Mouse (Mus musculus) embryonic facial prominence, embryonic 12.5 days (tissue): Measurements from ENCODE around the gene Filip1l. TPM values are rescaled to one million over a fixed set of nuclear protein-coding genes. Genes with fewer than 3 reads are reported as not detected.

Experiments used
- ATAC-seq: fragments of 200-750 bp; cut with Nextera tagmentation; 2 replicates; pipeline ENCODE4 v1.8.0; 2017; ENCODE audit not compliant: insufficient number of reproducible peaks, insufficient read depth, low FRiP score, low TSS enrichment
- H3K27ac ChIP-seq: fragments of 300-500 bp; sonication (generic); 2 replicates; pipeline ENCODE4 v1.5.1; 2016; ENCODE audit warnings: mild to moderate bottlenecking
- H3K27me3 ChIP-seq: fragments of 300-500 bp; sonication (generic); 2 replicates; pipeline ENCODE4 v1.6.1; 2016; ENCODE audit warnings: mild to moderate bottlenecking, moderate library complexity
- H3K36me3 ChIP-seq: fragments of 300-500 bp; sonication (generic); 2 replicates; pipeline ENCODE4 v1.6.1; 2016; ENCODE audit warnings: mild to moderate bottlenecking
- H3K4me1 ChIP-seq: fragments of 300-500 bp; sonication (generic); 2 replicates; pipeline ENCODE4 v1.6.1; 2016
- H3K4me2 ChIP-seq: fragments of 300-500 bp; sonication (generic); replicated peaks from 2 replicates; pipeline ENCODE4 v1.6.1; 2016; ENCODE audit warnings: mild to moderate bottlenecking, moderate library complexity
- H3K4me3 ChIP-seq: fragments of 300-500 bp; sonication (generic); 2 replicates; pipeline ENCODE4 v1.5.1; 2016; ENCODE audit warnings: mild to moderate bottlenecking
- H3K9ac ChIP-seq: fragments of 300-500 bp; sonication (generic); 2 replicates; pipeline ENCODE4 v1.6.1; 2016; ENCODE audit warnings: mild to moderate bottlenecking, moderate library complexity
- H3K9me3 ChIP-seq: fragments of 300-500 bp; sonication (generic); 2 replicates; pipeline ENCODE4 v1.6.1; 2016; ENCODE audit warnings: mild to moderate bottlenecking, moderate library complexity
- WGBS: fragments of 180-500 bp; shearing (Covaris S2); methylation state at CpG from one replicate; pipeline ENCODE4 v1.1.7; 2016; 5-methylcytosine and 5-hydroxymethylcytosine counted together
- polyA plus RNA-seq: library from polyadenylated mRNA; unstranded; fragments of >200 nt; fragmentation: Nextera tagmentation; extraction: Ambion mirVana; gene quantifications from 2 replicates; pipeline ENCODE4 v1.2.1, GENCODE M21; 2016

The Filip1l gene
- 24.2 and 27.4 TPM in 2 replicates for polyA plus RNA-seq

DNA sequence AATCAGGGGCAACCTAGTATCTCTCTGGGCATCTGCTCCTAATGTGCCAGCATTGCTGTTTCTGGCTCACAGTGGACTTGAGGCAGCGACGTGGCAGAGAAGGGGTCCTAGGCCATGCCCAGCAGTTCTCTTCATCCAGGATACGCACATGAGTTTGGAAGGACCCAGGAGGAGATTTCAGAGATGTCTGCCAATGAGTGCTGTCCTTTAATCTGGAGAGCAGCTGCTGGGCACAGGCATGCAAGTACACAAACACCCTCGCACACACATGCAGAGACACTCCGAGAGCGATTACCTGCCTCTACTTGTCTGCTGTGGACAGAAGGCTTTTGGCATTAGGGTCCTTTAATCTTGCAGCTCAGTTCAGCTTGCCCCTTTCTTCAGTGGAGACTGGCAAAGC is at the start of gene Filip1l:
Gene Filip1l (plus strand): TSS at position 343 of the 400 bp plus-strand sequence.
- Histone ChIP-seq H3K9ac (no peak within 1 kb of the TSS), H3K27ac (no peak within 1 kb of the TSS; the same call in 1 of the 2 replicates), H3K4me1 (peaks cover 25% of the 10 kb centered on the region; the same call in 1 of the 2 replicates), H3K4me2 (no peak within 1 kb of the TSS), H3K4me3 (no peak within 1 kb of the TSS), H3K9me3 (no peaks in the 10 kb centered on the region), H3K36me3 (no peaks in the 10 kb centered on the region), H3K27me3 (no peaks in the 10 kb centered on the region)
- 71% methylated on average over 6 of the region's 6 CpGs for WGBS
- no peak for ATAC-seq

DNA sequence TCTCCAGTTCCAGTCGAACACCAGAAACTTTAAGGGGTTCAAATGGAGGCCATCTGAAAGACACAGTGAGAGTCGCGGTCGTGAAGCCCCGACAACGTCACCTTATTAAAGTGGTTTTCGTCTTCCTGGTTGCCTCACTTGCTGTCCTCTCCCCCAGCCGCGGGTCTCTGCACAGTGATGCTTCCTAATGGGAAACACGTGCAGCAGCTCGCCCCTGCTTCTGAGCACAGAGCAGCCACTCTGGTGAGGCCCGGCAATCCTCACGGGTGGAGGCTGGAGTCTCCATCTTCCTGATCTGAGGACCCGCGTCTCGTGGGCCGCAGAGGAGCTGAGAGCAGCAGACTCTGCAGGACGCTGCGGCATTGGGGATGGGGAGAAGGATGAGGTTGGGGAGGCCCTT is 49.2 kb upstream of the Filip1l start:
- Histone ChIP-seq H3K27me3 (no peaks in the 10 kb centered on the region), H3K4me1 (peaks cover 11% of the 10 kb centered on the region), H3K27ac (no peak overlapping the region), H3K4me3 (no peak overlapping the region), H3K9ac (peak overlapping the region; percentile 33), H3K36me3 (no peaks in the 10 kb centered on the region), H3K9me3 (no peaks in the 10 kb centered on the region), H3K4me2 (peak overlapping the region; percentile 44)
- WGBS: 17% methylated on average over 19 of the region's 19 CpGs
- ATAC-seq: peak; percentile 72; the same call in 1 of the 2 replicates

DNA sequence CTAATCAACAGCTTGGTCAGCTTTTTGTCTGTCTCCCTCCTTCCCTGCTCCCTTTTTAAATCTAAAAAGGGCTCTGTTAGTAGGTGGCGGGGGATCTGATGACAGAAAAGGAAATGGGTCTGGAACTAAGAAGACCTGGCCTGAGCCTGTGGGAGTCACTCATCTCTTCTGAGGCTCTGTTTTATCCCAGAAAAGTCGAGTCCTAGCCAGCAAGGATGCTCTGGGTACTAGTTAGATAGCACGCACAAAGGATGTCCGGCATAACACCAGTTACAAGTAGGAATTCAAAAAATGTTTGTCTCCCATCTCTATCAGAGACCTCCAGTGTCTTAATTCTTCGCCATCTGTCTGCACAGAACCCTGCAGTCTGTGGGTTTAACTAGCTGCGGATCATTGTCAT is 47.4 kb upstream of the Filip1l start:
- Histone ChIP-seq H3K4me3 (no peak overlapping the region), H3K4me2 (no peak overlapping the region), H3K4me1 (peaks cover 11% of the 10 kb centered on the region), H3K36me3 (no peaks in the 10 kb centered on the region), H3K27ac (no peak overlapping the region), H3K9ac (no peak overlapping the region), H3K27me3 (no peaks in the 10 kb centered on the region), H3K9me3 (no peaks in the 10 kb centered on the region)
- no peak for ATAC-seq
- 74% methylated on average over 6 of the region's 6 CpGs for WGBS

DNA sequence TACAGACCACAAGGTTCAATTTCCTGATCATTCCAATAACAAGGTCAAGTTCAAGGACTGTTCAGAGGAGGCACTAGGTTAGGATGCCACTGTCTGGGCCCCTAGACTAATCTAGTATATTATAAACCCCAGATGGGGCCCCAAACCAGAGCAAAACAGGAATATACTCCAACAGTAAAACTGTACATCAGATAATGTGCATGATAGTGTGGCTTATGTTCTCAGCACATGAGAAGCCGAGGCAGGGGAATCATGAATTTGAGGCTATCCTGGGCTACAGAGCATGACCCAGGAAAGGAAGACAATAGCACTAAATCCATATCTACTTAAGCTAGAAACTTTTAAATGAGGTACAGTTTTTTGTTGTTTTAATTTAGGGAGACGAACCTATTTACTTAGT is 40.8 kb upstream of the Filip1l start:
- no peaks in the 10 kb centered on the region for H3K9me3 ChIP-seq
- no peak overlapping the region for H3K4me2 ChIP-seq
- no peaks in the 10 kb centered on the region for H3K4me1 ChIP-seq
- ATAC-seq: no peak
- H3K27ac ChIP-seq: no peak overlapping the region
- H3K27me3 ChIP-seq: no peaks in the 10 kb centered on the region
- H3K36me3 ChIP-seq: no peaks in the 10 kb centered on the region
- WGBS: 83% methylated on average over 2 of the region's 2 CpGs
- H3K4me3 ChIP-seq: no peak overlapping the region
- H3K9ac ChIP-seq: no peak overlapping the region

GRCm38 (mm10) chr16:57313487-57313886 is 39.4 kb upstream of the Filip1l start:
- no peak overlapping the region for H3K27ac ChIP-seq
- H3K36me3 ChIP-seq: no peaks in the 10 kb centered on the region
- peaks cover 8% of the 10 kb centered on the region; the same call in 1 of the 2 replicates for H3K4me1 ChIP-seq
- ATAC-seq: no peak
- H3K4me3 ChIP-seq: no peak overlapping the region
- H3K4me2 ChIP-seq: no peak overlapping the region
- no peaks in the 10 kb centered on the region for H3K27me3 ChIP-seq
- WGBS: 87% methylated on average over 3 of the region's 3 CpGs
- no peaks in the 10 kb centered on the region for H3K9me3 ChIP-seq
- no peak overlapping the region for H3K9ac ChIP-seq

DNA sequence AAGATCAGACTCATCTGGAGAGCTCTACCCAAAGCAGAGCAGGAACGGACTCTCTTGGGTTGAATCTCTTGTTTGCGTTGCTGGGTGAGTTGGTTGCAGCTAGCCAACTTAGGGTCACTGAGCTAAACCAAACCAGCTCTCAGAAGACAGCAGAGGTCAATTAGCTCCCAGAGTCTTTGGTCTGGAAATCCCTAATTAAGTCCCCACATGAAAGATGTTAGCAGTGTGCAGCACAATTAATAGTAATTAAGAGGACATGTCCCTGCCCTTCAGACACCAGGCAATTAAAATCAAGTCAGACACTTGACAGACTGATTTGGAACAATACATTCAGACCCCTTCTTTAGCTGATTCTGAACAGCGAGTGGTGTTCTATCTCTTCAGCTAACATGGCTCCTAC is 38.7 kb upstream of the Filip1l start:
- ATAC-seq: no peak
- Histone ChIP-seq H3K9ac (no peak overlapping the region), H3K4me1 (peaks cover 8% of the 10 kb centered on the region; the same call in 1 of the 2 replicates), H3K27ac (no peak overlapping the region), H3K27me3 (no peaks in the 10 kb centered on the region), H3K4me2 (no peak overlapping the region), H3K9me3 (no peaks in the 10 kb centered on the region), H3K36me3 (no peaks in the 10 kb centered on the region), H3K4me3 (no peak overlapping the region)
- 65% methylated on average over 3 of the region's 3 CpGs for WGBS

DNA sequence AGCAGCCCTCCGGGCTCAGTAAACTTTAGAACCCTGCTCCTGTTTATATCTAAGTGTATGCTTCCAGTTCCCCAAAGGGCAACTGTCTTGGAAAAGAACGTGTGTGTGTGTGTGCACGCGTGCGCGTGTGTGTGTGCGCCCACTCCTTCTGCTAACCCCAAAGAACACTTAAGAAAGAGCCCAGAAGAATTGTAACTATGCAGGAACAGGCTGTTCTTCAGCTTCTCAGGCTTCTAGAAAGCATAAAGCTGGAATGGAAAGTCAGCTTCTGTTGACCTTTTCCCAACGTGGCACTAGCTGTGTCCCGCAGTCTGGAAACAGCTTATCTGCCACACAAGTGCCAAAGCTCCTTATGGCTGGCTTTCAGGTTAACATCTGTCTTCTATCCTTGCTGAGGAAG is 37.9 kb upstream of the Filip1l start:
- H3K9ac ChIP-seq: no peak overlapping the region
- H3K27ac ChIP-seq: no peak overlapping the region
- no peak overlapping the region for H3K4me2 ChIP-seq
- H3K4me1 ChIP-seq: peaks cover 8% of the 10 kb centered on the region; the same call in 1 of the 2 replicates
- no peaks in the 10 kb centered on the region for H3K36me3 ChIP-seq
- H3K4me3 ChIP-seq: no peak overlapping the region
- whole genome bisulfite sequencing: 88% methylated on average over 9 of the region's 9 CpGs
- no peaks in the 10 kb centered on the region for H3K27me3 ChIP-seq
- no peaks in the 10 kb centered on the region for H3K9me3 ChIP-seq
- no peak for ATAC-seq

DNA sequence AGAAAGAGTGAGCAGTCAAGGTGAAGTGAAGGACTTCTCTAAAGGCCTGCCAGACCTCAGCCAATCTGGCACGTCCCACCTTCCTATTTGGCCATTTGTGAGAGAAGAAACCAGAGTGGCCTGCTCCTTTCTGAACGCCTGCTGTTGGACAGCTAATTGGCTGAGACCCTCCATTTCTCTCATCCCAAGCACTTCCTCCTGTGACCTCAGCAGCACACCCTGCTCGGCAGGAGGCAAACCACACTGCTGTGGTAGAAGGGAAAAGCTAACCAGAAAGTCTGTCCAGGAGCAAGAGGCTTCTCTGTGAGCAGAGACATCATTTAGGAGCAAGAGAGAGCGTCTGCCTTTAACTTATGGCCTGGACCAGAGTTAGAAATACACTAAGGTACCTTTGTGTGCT is 35.8 kb upstream of the Filip1l start:
- Histone ChIP-seq H3K9me3 (peaks cover 5% of the 10 kb centered on the region; the same call in 1 of the 2 replicates), H3K9ac (no peak overlapping the region), H3K4me1 (peaks cover 8% of the 10 kb centered on the region; the same call in 1 of the 2 replicates), H3K4me2 (no peak overlapping the region), H3K27me3 (no peaks in the 10 kb centered on the region), H3K36me3 (no peaks in the 10 kb centered on the region), H3K4me3 (no peak overlapping the region), H3K27ac (no peak overlapping the region)
- 72% methylated on average over 4 of the region's 4 CpGs for WGBS
- no peak for ATAC-seq

DNA sequence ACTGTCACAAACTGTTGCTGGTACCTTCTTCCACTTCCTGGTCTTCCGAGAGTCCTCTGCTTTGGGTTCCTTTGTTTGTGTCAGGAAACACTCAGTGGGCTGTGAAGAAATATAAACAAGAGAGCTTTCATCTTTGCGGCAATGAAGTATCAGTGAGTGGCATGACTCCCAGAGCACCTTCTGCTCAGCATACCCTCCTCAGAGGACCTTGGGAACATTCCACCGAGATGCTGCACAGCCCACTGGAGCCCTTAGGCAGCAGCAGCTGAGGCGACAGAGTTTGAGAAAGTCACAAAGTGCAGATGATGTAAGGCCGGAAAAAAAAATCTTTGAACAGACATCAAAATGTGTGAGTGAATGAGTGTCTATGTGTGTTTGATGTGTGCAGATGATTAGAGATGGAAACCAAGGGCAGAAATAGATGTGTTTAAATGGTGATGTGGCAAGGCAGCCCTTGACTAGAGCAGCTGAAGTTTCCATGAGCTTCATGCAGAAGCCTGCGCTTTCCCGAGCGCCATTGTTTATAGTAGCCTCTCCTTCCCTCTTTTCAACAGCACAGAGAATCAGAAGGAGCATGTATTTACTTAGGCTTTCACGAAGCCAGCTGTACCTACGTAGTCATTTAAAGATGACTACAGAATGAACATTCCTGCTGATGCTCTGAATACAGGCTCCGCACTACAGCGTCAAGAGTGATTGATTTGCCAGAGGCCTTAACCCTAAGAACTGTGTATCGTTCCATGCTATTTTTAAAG is 34.8 kb upstream of the Filip1l start:
- no peaks in the 10 kb centered on the region for H3K27me3 ChIP-seq
- no peak overlapping the region for H3K27ac ChIP-seq
- peaks cover 8% of the 10 kb centered on the region; the same call in 1 of the 2 replicates for H3K4me1 ChIP-seq
- 52% methylated on average over 13 of the region's 13 CpGs for WGBS
- H3K4me2 ChIP-seq: no peak overlapping the region
- no peak for ATAC-seq
- no peak overlapping the region for H3K4me3 ChIP-seq
- H3K9me3 ChIP-seq: peaks cover 5% of the 10 kb centered on the region; the same call in 1 of the 2 replicates
- no peak overlapping the region for H3K9ac ChIP-seq
- H3K36me3 ChIP-seq: no peaks in the 10 kb centered on the region

GRCm38 (mm10) chr16:57318637-57319125 is 34.2 kb upstream of the Filip1l start:
- no peak overlapping the region for H3K4me3 ChIP-seq
- no peak overlapping the region for H3K27ac ChIP-seq
- WGBS: 65% methylated on average over 8 of the region's 8 CpGs
- H3K4me1 ChIP-seq: peaks cover 8% of the 10 kb centered on the region; the same call in 1 of the 2 replicates
- H3K9ac ChIP-seq: no peak overlapping the region
- ATAC-seq: no peak
- peaks cover 5% of the 10 kb centered on the region; the same call in 1 of the 2 replicates for H3K9me3 ChIP-seq
- no peaks in the 10 kb centered on the region for H3K27me3 ChIP-seq
- no peaks in the 10 kb centered on the region for H3K36me3 ChIP-seq
- no peak overlapping the region for H3K4me2 ChIP-seq

GRCm38 (mm10) chr16:57319284-57320124 is 33.4 kb upstream of the Filip1l start:
- Histone ChIP-seq H3K4me1 (peaks cover 8% of the 10 kb centered on the region; the same call in 1 of the 2 replicates), H3K4me3 (no peak overlapping the region), H3K4me2 (no peak overlapping the region), H3K9ac (no peak overlapping the region), H3K27ac (no peak overlapping the region), H3K36me3 (no peaks in the 10 kb centered on the region), H3K27me3 (no peaks in the 10 kb centered on the region), H3K9me3 (peaks cover 5% of the 10 kb centered on the region; the same call in 1 of the 2 replicates)
- 52% methylated on average over 7 of the region's 7 CpGs for WGBS
- ATAC-seq: no peak
